Mouse (Mus musculus) lung, postnatal 14 days (tissue): ENCODE measurements around the gene Nt5m.
A peak's percentile ranks its signal among the peaks of the same experiment; 100 is the strongest.

Experiments used
- DNase-seq: peaks from one replicate; pipeline ENCODE4 v3.0.0; 2021

The Nt5m gene

GRCm38 (mm10) chr11:59906521-59907123, 67.4 kb downstream of the Nt5m start:
- DNase-seq, result no peak

- peak; percentile 39 for DNase-seq
These were observed 69.2 kb downstream of the Nt5m start for GRCm38 (mm10) chr11:59908446-59908845.

- no peak for DNase-seq
These were observed 71.3 kb downstream of the Nt5m start for GRCm38 (mm10) chr11:59910586-59910985.

GRCm38 (mm10) chr11:59911523-59911922, 72.3 kb downstream of the Nt5m start:
- DNase-seq, result no peak

GRCm38 (mm10) chr11:59913702-59914101, 74.5 kb downstream of the Nt5m start:
- no peak for DNase-seq

- peak; percentile 34 for DNase-seq
These were observed 78.8 kb downstream of the Nt5m start for GRCm38 (mm10) chr11:59918014-59918413.

- no peak for DNase-seq
These were observed 80.2 kb downstream of the Nt5m start for GRCm38 (mm10) chr11:59919401-59919800.

- no peak for DNase-seq
These were observed 81.1 kb downstream of the Nt5m start for GRCm38 (mm10) chr11:59920331-59920730.

GRCm38 (mm10) chr11:59921265-59921664, 82.0 kb downstream of the Nt5m start:
- DNase-seq, result peak; percentile 46

GRCm38 (mm10) chr11:59930031-59930430, 90.8 kb downstream of the Nt5m start:
- no peak for DNase-seq
